Mouse (Mus musculus) liver, embryonic 14.5 days (tissue): ENCODE measurements around the gene Prph.

Experiments used
- CTCF ChIP-seq: IDR thresholded peaks from 2 replicates; pipeline ENCODE4 v1.5.1; 2016; ENCODE audit warnings: antibody characterized with exemption, low read depth, control low read depth
- EP300 ChIP-seq: IDR thresholded peaks from 2 replicates; pipeline ENCODE4 v1.6.1; 2016; ENCODE audit warnings: antibody characterized with exemption, low read depth

- TF ChIP-seq CTCF (no peak), EP300 (no peak)
Measured at GRCm38 (mm10) chr15:99065557-99066165, 10.7 kb downstream of the Prph start.
